Mouse (Mus musculus): ENCODE results near the gene Lama2. TPM values are rescaled to one million over a fixed set of nuclear protein-coding genes. Genes with fewer than 3 reads are reported as not detected.
"Not testable (repeated sequence)": the region's sequence is repeated elsewhere in the genome, so short reads cannot be mapped to it uniquely, and the experiment has no call there.

Lama2 gene
- polyA plus RNA-seq, 1 experiment from 2014 or later, result 8.3 TPM

- H3K9ac ChIP-seq; H3K4me3 ChIP-seq (replicated peaks); H3K9me3 ChIP-seq; H3K27ac ChIP-seq; H3K27me3 ChIP-seq; H3K36me3 ChIP-seq (replicated peaks); H3K4me1 ChIP-seq; ATAC-seq (ENCODE audit: low FRiP score); H3K4me2 ChIP-seq: not testable (repeated sequence)
- WGBS, result 88% methylated on average over 5 of the region's 5 CpGs
These were observed 635.5 kb downstream of the Lama2 start for GRCm38 (mm10) chr10:26984082-26984481.

GRCm38 (mm10) chr10:26983583-26983982 is 636.0 kb downstream of the Lama2 start:
- Histone ChIP-seq H3K27me3 (no peaks in the 10 kb centered on the region), H3K9me3 (no peaks in the 10 kb centered on the region), H3K9ac (no peak overlapping the region), H3K36me3 (replicated peaks) (no peaks in the 10 kb centered on the region), H3K4me3 (replicated peaks) (no peak overlapping the region), H3K4me2 (no peak overlapping the region), H3K27ac (no peak overlapping the region), H3K4me1 (no peaks in the 10 kb centered on the region)
- 96% methylated on average over 1 of the region's 1 CpGs for WGBS
- ATAC-seq (ENCODE audit: low FRiP score), result no peak

DNA sequence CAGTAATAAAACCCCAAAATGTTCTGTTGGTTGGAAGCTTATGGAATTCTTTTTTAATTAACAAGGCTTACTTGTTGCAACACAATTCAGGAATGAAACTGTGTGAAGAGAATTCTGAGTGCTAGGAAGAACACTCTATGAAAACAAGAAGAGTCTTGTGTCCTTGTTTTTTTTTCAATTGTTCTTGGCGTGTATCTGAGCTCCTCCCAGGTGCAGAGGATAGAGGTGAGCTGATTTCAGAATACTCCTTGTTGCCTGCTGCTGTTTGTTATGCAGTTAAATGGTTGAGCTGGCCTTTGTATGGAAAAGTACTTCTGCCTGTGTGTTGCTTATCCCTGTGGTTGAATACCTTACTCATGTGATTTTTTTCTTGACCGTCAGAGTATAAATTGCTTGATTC is 636.9 kb downstream of the Lama2 start:
- Histone ChIP-seq H3K4me3 (replicated peaks) (no peak overlapping the region), H3K4me1 (no peaks in the 10 kb centered on the region), H3K9ac (no peak overlapping the region), H3K9me3 (no peaks in the 10 kb centered on the region), H3K36me3 (replicated peaks) (no peaks in the 10 kb centered on the region), H3K4me2 (no peak overlapping the region), H3K27me3 (no peaks in the 10 kb centered on the region), H3K27ac (no peak overlapping the region)
- WGBS, result 82% methylated on average over 2 of the region's 2 CpGs
- ATAC-seq (ENCODE audit: low FRiP score), result no peak

DNA sequence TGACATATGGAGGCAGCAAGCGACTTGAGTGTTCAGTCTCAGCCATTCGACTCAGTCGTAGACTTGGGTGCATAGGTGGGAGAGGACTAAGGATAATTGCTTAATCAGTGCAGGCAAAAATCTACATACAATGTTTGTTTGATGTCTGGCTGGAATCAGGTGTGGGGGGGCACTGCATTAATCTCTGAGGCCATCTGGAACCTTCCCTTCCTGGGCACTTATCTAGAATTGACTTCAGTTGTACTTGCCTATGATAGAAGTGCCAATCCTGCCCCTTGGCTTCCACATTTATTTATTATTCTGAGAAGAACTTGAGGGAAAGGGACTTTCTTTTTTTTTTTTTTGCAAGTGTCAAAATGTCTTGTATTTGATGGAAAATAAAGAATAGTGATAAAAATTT is 644.2 kb downstream of the Lama2 start:
- no peak overlapping the region for H3K4me3 ChIP-seq (replicated peaks)
- no peak for ATAC-seq (ENCODE audit: low FRiP score)
- H3K9me3 ChIP-seq, result no peaks in the 10 kb centered on the region
- no peak overlapping the region for H3K4me2 ChIP-seq
- no peak overlapping the region for H3K27ac ChIP-seq
- H3K9ac ChIP-seq, result no peak overlapping the region
- 93% methylated on average over 3 of the region's 3 CpGs for WGBS
- no peaks in the 10 kb centered on the region for H3K27me3 ChIP-seq
- no peaks in the 10 kb centered on the region for H3K4me1 ChIP-seq
- H3K36me3 ChIP-seq (replicated peaks), result no peaks in the 10 kb centered on the region

DNA sequence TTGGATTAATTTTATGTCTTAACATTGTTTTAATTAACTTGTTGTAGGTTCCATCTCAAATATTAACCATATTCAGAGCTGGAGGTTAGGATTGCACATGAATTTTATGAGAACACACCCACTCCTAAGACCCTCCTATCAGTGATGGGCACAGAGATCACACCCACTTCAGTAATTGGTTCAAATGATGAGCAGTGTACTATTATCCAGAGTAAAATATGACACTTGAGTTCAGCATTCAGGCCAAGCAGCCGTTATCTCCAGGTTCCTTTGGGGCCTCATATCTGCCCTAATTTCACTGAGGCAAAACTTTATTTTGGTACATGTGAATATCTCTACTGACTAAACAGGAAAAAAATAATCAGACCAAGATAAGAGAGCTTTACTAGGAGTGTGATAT is 645.3 kb downstream of the Lama2 start:
- Histone ChIP-seq H3K4me1 (no peaks in the 10 kb centered on the region), H3K27me3 (no peaks in the 10 kb centered on the region), H3K27ac (no peak overlapping the region), H3K4me2 (no peak overlapping the region), H3K9me3 (no peaks in the 10 kb centered on the region), H3K4me3 (replicated peaks) (no peak overlapping the region), H3K9ac (no peak overlapping the region), H3K36me3 (replicated peaks) (no peaks in the 10 kb centered on the region)
- 89% methylated on average over 1 of the region's 1 CpGs for WGBS
- ATAC-seq (ENCODE audit: low FRiP score), result no peak

GRCm38 (mm10) chr10:26973575-26973974 is 646.0 kb downstream of the Lama2 start:
- H3K4me3 ChIP-seq (replicated peaks), result no peak overlapping the region
- H3K36me3 ChIP-seq (replicated peaks), result no peaks in the 10 kb centered on the region
- H3K4me1 ChIP-seq, result no peaks in the 10 kb centered on the region
- no peaks in the 10 kb centered on the region for H3K9me3 ChIP-seq
- no peak overlapping the region for H3K27ac ChIP-seq
- H3K4me2 ChIP-seq, result no peak overlapping the region
- no peaks in the 10 kb centered on the region for H3K27me3 ChIP-seq
- H3K9ac ChIP-seq, result no peak overlapping the region
- 93% methylated on average over 2 of the region's 2 CpGs for WGBS
- no peak for ATAC-seq (ENCODE audit: low FRiP score)

DNA sequence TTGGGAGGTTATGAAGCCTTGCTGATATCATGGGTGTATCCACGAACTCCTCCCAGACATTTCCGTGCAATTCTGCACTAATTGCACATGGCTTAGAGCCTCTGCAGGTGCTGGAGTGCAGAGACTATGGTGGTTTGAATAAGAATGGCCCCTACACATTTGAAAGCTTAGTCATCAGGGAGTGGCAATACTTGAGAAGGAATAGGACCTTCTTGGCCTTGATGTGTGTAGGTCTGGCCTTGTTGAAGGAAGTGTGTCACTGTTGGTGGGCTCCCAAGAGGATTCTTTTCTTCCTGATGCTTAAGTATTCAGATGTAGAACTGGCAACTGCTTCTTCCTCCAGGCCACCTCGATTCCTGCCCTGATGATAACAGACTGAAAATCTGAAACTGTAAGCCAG is 661.0 kb downstream of the Lama2 start:
- Histone ChIP-seq H3K4me2 (no peak overlapping the region), H3K9me3 (no peaks in the 10 kb centered on the region), H3K4me1 (no peaks in the 10 kb centered on the region), H3K27ac (no peak overlapping the region), H3K27me3 (no peaks in the 10 kb centered on the region), H3K9ac (no peak overlapping the region), H3K4me3 (replicated peaks) (no peak overlapping the region), H3K36me3 (replicated peaks) (no peaks in the 10 kb centered on the region)
- WGBS, result 83% methylated on average over 3 of the region's 3 CpGs
- no peak for ATAC-seq (ENCODE audit: low FRiP score)

GRCm38 (mm10) chr10:26950448-26950847 is 669.1 kb downstream of the Lama2 start:
- no peak for ATAC-seq (ENCODE audit: low FRiP score)
- Histone ChIP-seq H3K36me3 (replicated peaks) (no peaks in the 10 kb centered on the region), H3K27ac (no peak overlapping the region), H3K4me2 (no peak overlapping the region), H3K4me3 (replicated peaks) (no peak overlapping the region), H3K9ac (no peak overlapping the region), H3K27me3 (no peaks in the 10 kb centered on the region), H3K9me3 (no peaks in the 10 kb centered on the region), H3K4me1 (no peaks in the 10 kb centered on the region)
- WGBS, result 84% methylated on average over 7 of the region's 7 CpGs

DNA sequence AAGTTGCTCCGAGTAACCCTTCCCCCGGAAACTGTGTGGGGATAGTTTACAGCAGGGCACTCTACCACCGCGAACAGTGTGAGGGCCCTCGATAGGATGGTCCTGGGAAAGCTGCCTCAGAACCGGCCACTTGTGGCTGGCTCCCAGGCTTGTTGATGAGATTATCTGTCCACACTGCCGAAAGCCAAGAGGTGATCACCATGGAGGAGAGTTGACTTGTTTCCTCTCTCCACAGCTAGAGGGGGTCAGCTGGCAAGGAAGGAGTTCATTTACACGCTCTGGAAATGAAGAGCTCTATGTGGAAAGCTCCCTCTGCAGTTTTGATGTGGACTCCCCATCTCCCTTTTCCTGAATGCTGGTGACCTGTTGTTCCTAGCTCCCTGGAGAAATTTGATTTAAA is 669.9 kb downstream of the Lama2 start:
- Histone ChIP-seq H3K4me2 (no peak overlapping the region), H3K27me3 (no peaks in the 10 kb centered on the region), H3K27ac (no peak overlapping the region), H3K36me3 (replicated peaks) (no peaks in the 10 kb centered on the region), H3K9me3 (no peaks in the 10 kb centered on the region), H3K4me1 (no peaks in the 10 kb centered on the region), H3K4me3 (replicated peaks) (no peak overlapping the region), H3K9ac (no peak overlapping the region)
- ATAC-seq (ENCODE audit: low FRiP score), result no peak
- 76% methylated on average over 8 of the region's 8 CpGs for WGBS

DNA sequence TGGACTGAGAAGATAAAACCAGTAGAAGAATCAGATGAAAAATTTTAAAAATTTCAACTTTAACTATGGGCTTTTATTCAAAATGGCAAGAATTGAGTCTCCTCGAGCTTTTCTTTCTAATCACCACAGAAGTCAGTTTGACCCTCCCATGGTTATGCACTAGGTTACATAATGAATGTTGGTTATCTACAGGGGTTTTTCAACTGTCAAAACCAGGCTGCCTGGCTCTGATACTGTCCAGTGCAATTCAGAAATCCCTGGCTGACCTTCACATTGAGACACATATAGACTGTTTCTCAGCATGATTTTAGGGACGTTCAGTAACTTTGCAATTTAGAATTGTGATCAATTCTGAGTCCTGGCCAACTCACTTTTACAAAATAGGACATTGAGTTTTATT is 671.2 kb downstream of the Lama2 start:
- Histone ChIP-seq H3K27ac (no peak overlapping the region), H3K9me3 (no peaks in the 10 kb centered on the region), H3K4me2 (no peak overlapping the region), H3K27me3 (no peaks in the 10 kb centered on the region), H3K4me3 (replicated peaks) (no peak overlapping the region), H3K4me1 (no peaks in the 10 kb centered on the region), H3K36me3 (replicated peaks) (no peaks in the 10 kb centered on the region), H3K9ac (no peak overlapping the region)
- ATAC-seq (ENCODE audit: low FRiP score), result no peak
- WGBS, result 89% methylated on average over 2 of the region's 2 CpGs

DNA sequence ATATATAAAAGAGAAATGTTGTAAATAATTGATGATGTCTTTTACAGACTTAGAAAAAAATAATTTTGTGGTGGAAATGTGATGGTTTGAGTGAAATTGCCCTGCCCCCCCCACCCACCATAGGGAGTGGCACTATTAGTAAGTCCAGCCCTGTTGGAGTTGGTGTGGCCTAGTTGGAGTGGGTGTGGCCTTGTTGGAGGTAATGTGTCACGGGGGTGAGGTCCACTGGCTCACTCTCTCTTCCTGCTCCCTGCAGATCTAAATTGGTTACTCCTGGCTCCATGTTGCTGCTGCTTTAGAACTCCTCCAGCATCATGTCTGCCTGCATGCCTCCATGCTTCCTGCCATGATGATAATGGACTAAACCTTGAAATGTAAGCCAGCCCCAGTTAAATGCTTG is 680.0 kb downstream of the Lama2 start:
- H3K27me3 ChIP-seq, result no peaks in the 10 kb centered on the region
- WGBS, result 40% methylated on average over 1 of the region's 1 CpGs
- no peak for ATAC-seq (ENCODE audit: low FRiP score)
- no peak overlapping the region for H3K27ac ChIP-seq
- H3K36me3 ChIP-seq (replicated peaks), result no peaks in the 10 kb centered on the region
- no peaks in the 10 kb centered on the region for H3K4me1 ChIP-seq
- H3K4me2 ChIP-seq, result no peak overlapping the region
- H3K9me3 ChIP-seq, result no peaks in the 10 kb centered on the region
- H3K9ac ChIP-seq, result no peak overlapping the region
- H3K4me3 ChIP-seq (replicated peaks), result no peak overlapping the region

DNA sequence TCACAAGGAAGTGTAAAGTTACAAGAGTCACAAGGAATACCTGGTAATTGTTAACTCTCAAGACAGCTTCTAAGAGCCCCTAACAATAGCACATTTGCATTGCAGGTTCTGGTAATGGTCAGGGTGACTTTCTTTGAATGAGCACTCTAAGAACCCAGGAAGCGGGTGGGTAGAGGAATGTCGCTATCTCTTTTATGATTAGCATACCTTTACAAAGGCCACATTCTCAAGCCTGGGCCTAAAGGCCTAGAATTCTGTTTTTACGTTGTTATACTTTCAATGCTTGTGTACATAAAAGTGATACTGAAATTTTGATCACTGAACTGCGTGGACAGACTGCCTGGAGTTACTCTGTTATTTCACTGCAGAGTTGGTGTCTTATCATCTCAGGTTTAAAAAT is 681.1 kb downstream of the Lama2 start:
- not testable (repeated sequence) for H3K4me2 ChIP-seq; H3K4me1 ChIP-seq; ATAC-seq (ENCODE audit: low FRiP score); H3K27me3 ChIP-seq; H3K36me3 ChIP-seq (replicated peaks); H3K9ac ChIP-seq; H3K4me3 ChIP-seq (replicated peaks); H3K27ac ChIP-seq; H3K9me3 ChIP-seq
- 84% methylated on average over 4 of the region's 4 CpGs for WGBS

GRCm38 (mm10) chr10:26936056-26936455 is 683.5 kb downstream of the Lama2 start:
- not testable (repeated sequence) for H3K9me3 ChIP-seq; H3K4me2 ChIP-seq; H3K27ac ChIP-seq; H3K9ac ChIP-seq; H3K4me1 ChIP-seq; H3K27me3 ChIP-seq; H3K4me3 ChIP-seq (replicated peaks); ATAC-seq (ENCODE audit: low FRiP score); H3K36me3 ChIP-seq (replicated peaks)
- WGBS, result 84% methylated on average over 6 of the region's 6 CpGs
